Mouse (Mus musculus) neural tube, embryonic 13.5 days (tissue): Measurements from ENCODE around the gene Sema4c. TPM values are rescaled to one million over a fixed set of nuclear protein-coding genes. Genes with fewer than 3 reads are reported as not detected.

Experiments used
- ATAC-seq: fragments of 200-750 bp; cut with Nextera tagmentation; 2 replicates; pipeline ENCODE4 v1.8.0; 2017; ENCODE audit warnings: low read depth, mild to moderate bottlenecking, moderate TSS enrichment, moderate library complexity
- H3K27ac ChIP-seq: fragments of 300-500 bp; sonication (generic); replicated peaks from 2 replicates; pipeline ENCODE4 v1.5.1; 2015; ENCODE audit warnings: moderate library complexity, mild to moderate bottlenecking, inconsistent platforms
- H3K27me3 ChIP-seq: fragments of 300-500 bp; sonication (generic); 2 replicates; pipeline ENCODE4 v1.6.1; 2015; ENCODE audit warnings: mild to moderate bottlenecking, inconsistent platforms
- H3K36me3 ChIP-seq: fragments of 300-500 bp; sonication (generic); 2 replicates; pipeline ENCODE4 v1.6.1; 2015; ENCODE audit warnings: mild to moderate bottlenecking, inconsistent platforms
- H3K4me1 ChIP-seq: fragments of 300-500 bp; sonication (generic); replicated peaks from 2 replicates; pipeline ENCODE4 v1.6.1; 2015; ENCODE audit warnings: inconsistent platforms
- H3K4me2 ChIP-seq: fragments of 300-500 bp; sonication (generic); 2 replicates; pipeline ENCODE4 v1.6.1; 2015; ENCODE audit warnings: inconsistent platforms, mild to moderate bottlenecking, moderate library complexity
- H3K4me3 ChIP-seq: fragments of 300-500 bp; sonication (generic); 2 replicates; pipeline ENCODE4 v1.5.1; 2015; ENCODE audit warnings: mild to moderate bottlenecking, inconsistent platforms
- H3K9ac ChIP-seq: fragments of 300-500 bp; sonication (generic); 2 replicates; pipeline ENCODE4 v1.6.1; 2015; ENCODE audit warnings: moderate library complexity, mild to moderate bottlenecking, inconsistent platforms
- H3K9me3 ChIP-seq: fragments of 300-500 bp; sonication (generic); 2 replicates; pipeline ENCODE4 v1.6.1; 2016; ENCODE audit warnings: inconsistent platforms
- WGBS: fragments of 180-500 bp; shearing (Covaris S2); methylation state at CpG from one replicate; pipeline ENCODE4 v1.1.7; 2015; 5-methylcytosine and 5-hydroxymethylcytosine counted together
- polyA plus RNA-seq: library from polyadenylated mRNA; unstranded; fragments of >200 nt; fragmentation: Nextera tagmentation; extraction: Ambion mirVana; gene quantifications from 2 replicates; pipeline ENCODE4 v1.2.1, GENCODE M21; 2015

Gene Sema4c
- polyA plus RNA-seq, 1 experiment from 2014 or later = 25.2 TPM

- H3K27ac ChIP-seq = peak overlapping the region; percentile 65
- no peak for ATAC-seq
- H3K9me3 ChIP-seq = no peaks in the 10 kb centered on the region
- no peak overlapping the region for H3K9ac ChIP-seq
- no peaks in the 10 kb centered on the region for H3K27me3 ChIP-seq
- WGBS = 14% methylated on average over 1 of the region's 1 CpGs
- H3K4me3 ChIP-seq = no peak overlapping the region
- H3K4me1 ChIP-seq = peaks cover 43% of the 10 kb centered on the region
- H3K36me3 ChIP-seq = peaks cover 50% of the 10 kb centered on the region
- H3K4me2 ChIP-seq = no peak overlapping the region
Measured at GRCm38 (mm10) chr1:36528351-36528750, 29.8 kb downstream of the Sema4c start.

GRCm38 (mm10) chr1:36526903-36527302 lies 31.2 kb downstream of the Sema4c start:
- Histone ChIP-seq H3K27ac (no peak overlapping the region), H3K4me3 (no peak overlapping the region), H3K9me3 (no peaks in the 10 kb centered on the region), H3K27me3 (no peaks in the 10 kb centered on the region), H3K4me2 (no peak overlapping the region), H3K9ac (no peak overlapping the region), H3K4me1 (peaks cover 58% of the 10 kb centered on the region), H3K36me3 (peaks cover 58% of the 10 kb centered on the region)
- ATAC-seq = no peak
- 93% methylated on average over 10 of the region's 10 CpGs for WGBS

GRCm38 (mm10) chr1:36525774-36526173 lies 32.4 kb downstream of the Sema4c start:
- no peak overlapping the region for H3K27ac ChIP-seq
- no peaks in the 10 kb centered on the region for H3K27me3 ChIP-seq
- H3K4me2 ChIP-seq = no peak overlapping the region
- peaks cover 58% of the 10 kb centered on the region for H3K4me1 ChIP-seq
- no peak overlapping the region for H3K4me3 ChIP-seq
- H3K36me3 ChIP-seq = peaks cover 61% of the 10 kb centered on the region
- no peak overlapping the region for H3K9ac ChIP-seq
- H3K9me3 ChIP-seq = no peaks in the 10 kb centered on the region
- WGBS = 93% methylated on average over 12 of the region's 12 CpGs
- no peak for ATAC-seq

- ATAC-seq = no peak
- no peak overlapping the region for H3K4me3 ChIP-seq
- no peak overlapping the region for H3K9ac ChIP-seq
- H3K9me3 ChIP-seq = no peaks in the 10 kb centered on the region
- peaks cover 78% of the 10 kb centered on the region for H3K36me3 ChIP-seq
- 78% methylated on average over 5 of the region's 5 CpGs for WGBS
- peaks cover 48% of the 10 kb centered on the region for H3K4me1 ChIP-seq
- H3K4me2 ChIP-seq = no peak overlapping the region
- H3K27ac ChIP-seq = peak overlapping the region; percentile 67
- H3K27me3 ChIP-seq = no peaks in the 10 kb centered on the region
Measured at GRCm38 (mm10) chr1:36524058-36524457, 34.1 kb downstream of the Sema4c start.

- Histone ChIP-seq H3K9me3 (no peaks in the 10 kb centered on the region), H3K9ac (peak overlapping the region; percentile 31; the same call in 1 of the 2 replicates), H3K27ac (peak overlapping the region; percentile 67), H3K36me3 (peaks cover 84% of the 10 kb centered on the region), H3K4me2 (no peak overlapping the region), H3K27me3 (no peaks in the 10 kb centered on the region), H3K4me3 (no peak overlapping the region), H3K4me1 (peaks cover 46% of the 10 kb centered on the region)
- ATAC-seq = peak; percentile 65
- WGBS = 38% methylated on average over 9 of the region's 9 CpGs
Measured at GRCm38 (mm10) chr1:36523332-36524013, 34.7 kb downstream of the Sema4c start.

GRCm38 (mm10) chr1:36522210-36522609 lies 35.9 kb downstream of the Sema4c start:
- no peak for ATAC-seq
- 93% methylated on average over 7 of the region's 7 CpGs for WGBS
- H3K36me3 ChIP-seq = peaks cover 93% of the 10 kb centered on the region
- H3K9me3 ChIP-seq = no peaks in the 10 kb centered on the region
- peaks cover 44% of the 10 kb centered on the region for H3K4me1 ChIP-seq
- no peak overlapping the region for H3K9ac ChIP-seq
- no peak overlapping the region for H3K4me2 ChIP-seq
- H3K27me3 ChIP-seq = no peaks in the 10 kb centered on the region
- H3K27ac ChIP-seq = no peak overlapping the region
- no peak overlapping the region for H3K4me3 ChIP-seq

- no peaks in the 10 kb centered on the region for H3K27me3 ChIP-seq
- no peak overlapping the region for H3K4me2 ChIP-seq
- H3K9ac ChIP-seq = no peak overlapping the region
- no peak overlapping the region for H3K4me3 ChIP-seq
- no peak for ATAC-seq
- H3K27ac ChIP-seq = no peak overlapping the region
- H3K9me3 ChIP-seq = no peaks in the 10 kb centered on the region
- peaks cover 72% of the 10 kb centered on the region for H3K36me3 ChIP-seq
- H3K4me1 ChIP-seq = peaks cover 60% of the 10 kb centered on the region
- 78% methylated on average over 11 of the region's 11 CpGs for WGBS
Measured at GRCm38 (mm10) chr1:36519626-36520025, 38.5 kb downstream of the Sema4c start.

GRCm38 (mm10) chr1:36518259-36518658 lies 39.9 kb downstream of the Sema4c start:
- Histone ChIP-seq H3K27me3 (no peaks in the 10 kb centered on the region), H3K4me2 (no peak overlapping the region), H3K9me3 (no peaks in the 10 kb centered on the region), H3K4me1 (peaks cover 60% of the 10 kb centered on the region), H3K27ac (no peak overlapping the region), H3K9ac (no peak overlapping the region), H3K36me3 (peaks cover 59% of the 10 kb centered on the region), H3K4me3 (no peak overlapping the region)
- 78% methylated on average over 3 of the region's 3 CpGs for WGBS
- no peak for ATAC-seq

GRCm38 (mm10) chr1:36513718-36514117 lies 44.4 kb downstream of the Sema4c start:
- peaks cover 17% of the 10 kb centered on the region for H3K36me3 ChIP-seq
- H3K27me3 ChIP-seq = no peaks in the 10 kb centered on the region
- H3K9me3 ChIP-seq = no peaks in the 10 kb centered on the region
- H3K4me3 ChIP-seq = peak overlapping the region; percentile 93
- ATAC-seq = no peak
- peak overlapping the region; percentile 95 for H3K4me2 ChIP-seq
- WGBS = 36% methylated on average over 2 of the region's 2 CpGs
- peaks cover 49% of the 10 kb centered on the region for H3K4me1 ChIP-seq
- no peak overlapping the region for H3K27ac ChIP-seq
- H3K9ac ChIP-seq = peak overlapping the region; percentile 91

GRCm38 (mm10) chr1:36513310-36513709 lies 44.8 kb downstream of the Sema4c start:
- H3K4me2 ChIP-seq = peak overlapping the region; percentile 95
- peaks cover 13% of the 10 kb centered on the region; the same call in 1 of the 2 replicates for H3K36me3 ChIP-seq
- no peak for ATAC-seq
- H3K4me1 ChIP-seq = peaks cover 47% of the 10 kb centered on the region
- peak overlapping the region; percentile 93 for H3K4me3 ChIP-seq
- peak overlapping the region; percentile 99; the same call in 1 of the 2 replicates for H3K27ac ChIP-seq
- H3K9me3 ChIP-seq = no peaks in the 10 kb centered on the region
- H3K9ac ChIP-seq = peak overlapping the region; percentile 91
- WGBS = 0% methylated on average over 1 of the region's 1 CpGs
- H3K27me3 ChIP-seq = no peaks in the 10 kb centered on the region

- Histone ChIP-seq H3K9me3 (no peaks in the 10 kb centered on the region), H3K4me1 (peaks cover 44% of the 10 kb centered on the region), H3K27ac (peak overlapping the region; percentile 99), H3K27me3 (no peaks in the 10 kb centered on the region), H3K4me2 (peak overlapping the region; percentile 95), H3K36me3 (peaks cover 10% of the 10 kb centered on the region; the same call in 1 of the 2 replicates), H3K4me3 (peak overlapping the region; percentile 93), H3K9ac (peak overlapping the region; percentile 91)
- WGBS = under 1% methylated on average over 16 of the region's 16 CpGs
- no peak for ATAC-seq
Measured at GRCm38 (mm10) chr1:36512966-36513280, 45.2 kb downstream of the Sema4c start.

- Histone ChIP-seq H3K36me3 (peaks cover 5% of the 10 kb centered on the region; the same call in 1 of the 2 replicates), H3K27ac (peak overlapping the region; percentile 99), H3K9ac (peak overlapping the region; percentile 91), H3K4me3 (peak overlapping the region; percentile 93), H3K9me3 (no peaks in the 10 kb centered on the region), H3K4me1 (peaks cover 38% of the 10 kb centered on the region), H3K4me2 (peak overlapping the region; percentile 95), H3K27me3 (no peaks in the 10 kb centered on the region)
- peak; percentile 82 for ATAC-seq
- under 1% methylated on average over 121 of the region's 126 CpGs for WGBS
Measured at GRCm38 (mm10) chr1:36512089-36512965, 45.8 kb downstream of the Sema4c start.
